Mouse (Mus musculus): ENCODE results near the gene Arhgef10l.

DNA sequence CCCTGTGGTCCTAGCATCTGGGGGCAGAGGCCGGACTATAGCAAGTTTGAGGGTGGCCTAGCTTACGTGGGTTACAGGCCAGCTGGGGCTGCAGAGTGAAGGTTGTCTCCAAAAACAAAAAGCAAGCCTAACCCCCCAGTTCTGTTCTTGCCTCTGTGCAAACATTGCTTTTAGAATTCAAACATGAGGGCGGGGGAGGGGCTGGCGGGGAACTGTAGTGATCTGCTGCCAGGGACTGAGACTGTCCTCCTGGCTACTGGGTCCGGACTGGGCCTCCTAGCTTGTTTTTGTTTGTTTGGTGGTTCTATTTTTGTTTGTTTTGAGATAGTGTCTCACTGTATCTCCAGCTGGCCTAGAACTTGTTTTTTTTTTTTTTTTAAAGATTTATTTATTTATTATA is 48.8 kb upstream of the Arhgef10l start:
- TF ChIP-seq CTCF (IDR thresholded peaks at IDR 0.05; ENCODE audit: borderline replicate concordance, insufficient read depth, low read depth, low read length) (no peak), POLR2A (IDR thresholded peaks at IDR 0.05; ENCODE audit: borderline replicate concordance, insufficient read depth, low read length) (no peak)
